Mouse (Mus musculus) forebrain, embryonic 16.5 days (tissue): ENCODE data around the gene Ttc22. TPM values are rescaled to one million over a fixed set of nuclear protein-coding genes. Genes with fewer than 3 reads are reported as not detected.

Experiments
- polyA plus RNA-seq: library from polyadenylated mRNA; unstranded; fragments of >200 nt; fragmentation: Nextera tagmentation; extraction: Ambion mirVana; gene quantifications from 2 replicates; pipeline ENCODE4 v1.2.1, GENCODE M21; 2015

Ttc22 gene
- polyA plus RNA-seq, 1 experiment from 2014 or later = 0.71 TPM

Other genes with a start within 250 kb of the Ttc22 start
- 0.77 and 0.99 TPM in 2 replicates for gene Pcsk9, start 158.1 kb upstream of the Ttc22 start, polyA plus RNA-seq
- not detected in 2 replicates for gene Bsnd, start 130.1 kb upstream of the Ttc22 start, polyA plus RNA-seq
- 3.9 and 4.2 TPM in 2 replicates for gene Dhcr24, start 61.4 kb upstream of the Ttc22 start, polyA plus RNA-seq
- gene Lexm, start 5.2 kb upstream of the Ttc22 start, polyA plus RNA-seq = not detected in 2 replicates
- gene Pars2, start 28.6 kb downstream of the Ttc22 start, polyA plus RNA-seq = 12.6 and 12.8 TPM in 2 replicates
- gene Ttc4, start 56.5 kb downstream of the Ttc22 start, polyA plus RNA-seq = 133 and 152 TPM in 2 replicates
- 0.29 and 0.38 TPM in 2 replicates for gene Mroh7, start 108.5 kb downstream of the Ttc22 start, polyA plus RNA-seq
- gene Fam151a, start 111.5 kb downstream of the Ttc22 start, polyA plus RNA-seq = not detected in 2 replicates
- 1.1 and 1.5 TPM in 2 replicates for gene Acot11, start 182.6 kb downstream of the Ttc22 start, polyA plus RNA-seq